Mouse (Mus musculus) spleen, postnatal 10 days (tissue): ENCODE results near the gene Tmem40.

Experiments used
- DNase-seq, 2 experiments: peaks; one replicate each; pipeline ENCODE4 v3.0.0; 2021 to 2022; ENCODE audit warnings: low spot score in 2 of 2

Tmem40 gene

DNA sequence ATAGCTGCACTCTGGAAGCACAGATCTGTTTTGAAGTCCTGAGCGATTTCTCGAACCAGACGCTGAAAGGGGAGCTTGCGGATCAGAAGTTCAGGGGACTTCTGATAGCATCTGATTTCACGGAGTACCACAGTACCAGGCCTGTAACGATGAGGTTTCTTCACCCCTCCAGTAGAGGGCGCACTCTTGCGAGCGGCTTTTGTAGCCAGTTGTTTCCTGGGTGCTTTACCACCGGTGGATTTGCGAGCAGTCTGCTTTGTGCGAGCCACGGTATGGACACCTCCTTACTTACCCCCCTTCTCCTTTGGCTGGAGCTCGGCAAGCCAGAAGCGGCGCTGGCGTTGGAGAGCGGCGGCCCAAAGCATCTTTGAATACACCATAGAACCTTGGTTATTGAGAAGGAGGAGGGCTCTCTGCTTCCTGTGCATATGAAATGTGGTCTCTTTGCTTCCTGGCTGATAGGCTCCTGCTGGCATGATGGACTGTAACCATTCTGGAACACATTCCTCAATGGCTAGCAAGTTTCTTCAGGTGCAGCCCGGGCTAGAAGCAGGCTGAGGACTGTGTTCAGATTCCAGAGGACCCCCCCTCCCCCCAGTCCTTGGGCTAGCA is 8.0 kb upstream of the Tmem40 start:
- no peak for DNase-seq

- no peak for DNase-seq
These were observed 6.0 kb upstream of the Tmem40 start for GRCm38 (mm10) chr6:115768207-115768606.

- no peak for DNase-seq
These were observed 5.1 kb upstream of the Tmem40 start for GRCm38 (mm10) chr6:115767357-115767756.

DNA sequence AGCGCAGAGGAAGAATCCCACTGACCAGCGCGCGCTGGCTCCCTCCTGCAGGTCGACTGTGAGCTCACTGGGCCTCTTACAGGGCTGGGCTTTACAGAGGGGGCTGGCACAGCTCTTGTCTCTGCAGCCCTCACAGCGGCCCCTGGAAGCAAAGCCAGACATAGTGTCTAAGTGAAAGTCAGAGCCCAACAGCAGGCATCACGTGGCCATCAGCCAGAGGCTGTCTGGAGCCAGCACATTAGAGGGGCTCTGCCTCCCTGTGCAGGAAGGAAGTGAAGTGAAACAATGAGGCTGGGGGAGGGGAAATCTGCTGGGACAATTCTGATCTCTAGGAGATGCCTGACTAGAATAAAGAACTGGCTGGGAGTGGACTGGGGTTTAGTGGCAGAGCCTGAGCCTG is 2.0 kb upstream of the Tmem40 start:
- DNase-seq: peak in 1 of 2 experiments; percentile 45

DNA sequence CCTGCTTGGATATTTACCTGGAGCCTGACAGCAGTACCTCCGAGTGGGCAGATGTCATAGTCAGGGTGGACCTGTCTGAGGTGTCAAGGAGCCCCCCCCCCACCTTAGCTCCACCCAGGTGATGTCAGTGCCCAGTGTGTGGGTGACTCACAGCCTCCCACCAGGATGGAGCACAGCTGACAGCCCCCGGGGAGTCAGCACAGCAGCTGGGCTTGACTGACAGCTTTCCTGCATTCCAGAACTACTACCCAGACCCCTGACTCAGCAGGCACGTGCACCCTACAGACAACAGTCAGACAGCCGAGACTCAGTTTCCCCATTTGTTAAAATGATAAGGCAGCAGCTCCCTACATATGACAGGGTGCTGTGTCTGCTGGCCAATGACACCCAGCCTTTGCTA is 1.2 kb downstream of the Tmem40 start:
- DNase-seq: no peak

GRCm38 (mm10) chr6:115760137-115760536 is 2.1 kb downstream of the Tmem40 start:
- DNase-seq: no peak

- no peak for DNase-seq
These were observed 2.7 kb downstream of the Tmem40 start for GRCm38 (mm10) chr6:115759461-115759860.

- DNase-seq: peak; percentile 49 to 68
These were observed 3.2 kb downstream of the Tmem40 start for GRCm38 (mm10) chr6:115758981-115759435.

- no peak for DNase-seq
These were observed 6.7 kb downstream of the Tmem40 start for GRCm38 (mm10) chr6:115755536-115755935.

- DNase-seq: no peak
These were observed 15.9 kb downstream of the Tmem40 start for GRCm38 (mm10) chr6:115746326-115746725.

GRCm38 (mm10) chr6:115743569-115743968 is 18.6 kb downstream of the Tmem40 start:
- DNase-seq: peak; percentile 20 to 69

DNA sequence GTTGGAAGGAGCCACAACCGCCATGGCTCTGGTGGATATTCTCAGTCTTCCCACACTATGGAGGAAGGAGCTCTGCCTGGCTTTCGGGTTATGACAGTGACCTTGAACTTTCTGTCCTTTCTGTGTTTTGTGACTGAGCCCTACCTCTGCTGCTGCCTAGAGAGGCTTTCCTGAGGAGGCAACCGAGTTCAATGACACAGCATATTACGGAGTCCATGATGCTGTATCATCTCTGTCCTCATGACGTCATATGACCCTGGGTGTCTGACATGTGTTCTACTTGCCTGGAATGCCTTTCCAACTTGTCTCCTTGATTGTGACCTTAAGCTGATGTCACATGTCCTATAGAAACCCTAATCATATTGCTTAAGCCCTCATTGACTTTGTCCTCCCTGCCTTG is 23.2 kb downstream of the Tmem40 start:
- DNase-seq: no peak

DNA sequence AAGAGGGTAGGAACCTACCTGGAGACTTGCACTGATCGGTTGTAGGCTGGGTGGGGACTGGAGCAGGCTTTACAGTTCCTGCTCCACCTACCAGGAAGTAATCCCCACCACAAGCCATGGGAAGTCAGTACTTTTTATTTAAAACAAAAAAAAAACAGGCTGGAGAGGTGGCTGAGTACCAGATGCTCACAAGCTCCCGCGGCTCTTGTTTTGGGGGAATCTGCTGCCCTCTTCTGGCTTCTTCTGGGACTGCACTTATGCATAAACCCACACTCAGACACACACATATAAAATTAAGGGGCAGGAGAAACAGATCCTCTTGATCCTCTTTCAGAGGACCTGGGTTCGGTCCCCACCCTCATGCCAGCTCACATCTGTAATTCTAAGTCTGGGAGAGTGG is 27.3 kb downstream of the Tmem40 start:
- peak in 1 of 2 experiments; percentile 60 for DNase-seq

DNA sequence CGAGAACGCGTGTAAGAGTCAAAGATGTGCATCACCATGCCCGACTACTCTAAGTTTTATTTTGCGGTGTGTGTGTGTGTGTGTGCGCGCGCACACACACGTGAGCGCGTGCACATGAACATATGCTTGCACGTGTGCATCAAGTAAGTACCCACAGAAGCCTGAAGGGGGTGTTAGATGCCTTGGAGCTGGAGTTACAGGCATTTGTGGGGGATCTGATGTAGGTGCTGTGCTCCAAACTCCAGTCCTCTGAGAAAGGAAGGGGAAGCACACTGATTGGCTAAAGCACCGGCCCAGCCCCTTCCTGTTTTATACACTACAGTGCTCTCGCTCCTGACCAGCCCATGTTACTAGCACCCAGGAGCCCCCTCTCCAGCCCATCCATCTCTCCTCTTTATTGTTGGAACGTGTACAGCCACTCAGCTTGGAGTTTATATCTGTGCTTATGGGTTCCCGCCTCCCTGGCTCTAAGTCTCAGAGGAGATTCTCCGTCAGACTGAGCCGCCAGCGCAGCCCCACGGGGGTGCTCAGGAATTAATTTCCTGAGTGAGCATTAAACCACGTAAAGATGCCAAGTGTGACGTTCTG is 29.8 kb downstream of the Tmem40 start:
- DNase-seq: no peak

- no peak for DNase-seq
These were observed 31.5 kb downstream of the Tmem40 start for GRCm38 (mm10) chr6:115730560-115731342.

DNA sequence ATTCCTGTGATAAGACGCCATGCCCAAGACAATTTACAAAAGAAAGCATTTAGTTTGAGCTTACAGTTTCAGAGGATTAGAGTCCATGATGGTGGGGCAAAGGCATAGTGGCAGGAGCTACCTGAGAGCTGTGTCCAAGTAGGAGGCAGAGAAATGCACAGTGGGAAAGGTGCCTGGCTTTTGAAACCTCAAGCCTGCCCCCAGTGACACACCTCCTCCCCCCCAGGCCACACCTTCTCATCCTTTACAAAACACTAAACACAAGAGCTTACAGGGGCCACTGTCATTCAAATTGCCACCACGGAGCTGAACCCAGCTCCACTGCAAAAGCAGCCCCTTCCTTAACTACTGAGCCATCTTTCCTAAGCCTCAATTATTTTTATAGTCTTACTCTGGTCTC is 34.6 kb downstream of the Tmem40 start:
- no peak for DNase-seq

DNA sequence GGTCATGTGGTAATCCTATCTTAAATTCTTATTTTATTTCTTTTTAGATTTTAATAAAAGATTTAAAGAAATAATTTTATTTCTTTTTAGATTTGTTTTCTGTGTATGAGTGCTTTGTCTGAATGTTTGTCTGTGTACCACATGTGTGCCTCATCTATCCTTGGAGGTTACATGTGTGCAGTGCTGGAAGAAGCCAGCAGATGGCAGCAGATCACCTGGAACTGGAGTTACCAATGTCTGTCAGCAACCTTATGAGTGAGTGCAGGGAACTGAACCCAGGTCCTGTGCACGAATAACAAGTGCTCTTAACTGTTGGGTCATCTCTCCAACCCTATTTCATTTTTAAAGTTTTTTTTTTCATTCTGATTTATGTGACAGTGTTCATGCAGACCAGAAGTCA is 35.1 kb downstream of the Tmem40 start:
- DNase-seq: peak; percentile 48 to 75

DNA sequence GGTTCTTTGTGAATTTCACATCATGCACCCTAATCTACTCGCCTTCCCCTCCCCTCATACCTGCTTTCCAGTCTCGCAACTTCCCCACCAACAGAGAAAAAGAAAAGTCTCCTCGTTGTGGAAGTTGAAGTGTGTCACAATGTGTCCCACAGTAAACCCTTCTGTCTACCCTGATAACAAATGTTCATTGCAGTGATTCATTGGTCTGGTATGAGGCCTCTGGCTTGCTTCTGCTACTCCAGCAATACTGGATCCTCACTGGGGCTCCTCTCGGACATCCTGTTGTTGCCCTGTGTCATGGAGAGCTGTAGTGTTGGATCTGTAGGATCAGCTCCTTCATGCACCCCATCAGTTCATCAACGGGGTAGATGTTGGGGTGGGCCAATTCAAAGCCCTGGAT is 40.0 kb downstream of the Tmem40 start:
- DNase-seq: no peak

DNA sequence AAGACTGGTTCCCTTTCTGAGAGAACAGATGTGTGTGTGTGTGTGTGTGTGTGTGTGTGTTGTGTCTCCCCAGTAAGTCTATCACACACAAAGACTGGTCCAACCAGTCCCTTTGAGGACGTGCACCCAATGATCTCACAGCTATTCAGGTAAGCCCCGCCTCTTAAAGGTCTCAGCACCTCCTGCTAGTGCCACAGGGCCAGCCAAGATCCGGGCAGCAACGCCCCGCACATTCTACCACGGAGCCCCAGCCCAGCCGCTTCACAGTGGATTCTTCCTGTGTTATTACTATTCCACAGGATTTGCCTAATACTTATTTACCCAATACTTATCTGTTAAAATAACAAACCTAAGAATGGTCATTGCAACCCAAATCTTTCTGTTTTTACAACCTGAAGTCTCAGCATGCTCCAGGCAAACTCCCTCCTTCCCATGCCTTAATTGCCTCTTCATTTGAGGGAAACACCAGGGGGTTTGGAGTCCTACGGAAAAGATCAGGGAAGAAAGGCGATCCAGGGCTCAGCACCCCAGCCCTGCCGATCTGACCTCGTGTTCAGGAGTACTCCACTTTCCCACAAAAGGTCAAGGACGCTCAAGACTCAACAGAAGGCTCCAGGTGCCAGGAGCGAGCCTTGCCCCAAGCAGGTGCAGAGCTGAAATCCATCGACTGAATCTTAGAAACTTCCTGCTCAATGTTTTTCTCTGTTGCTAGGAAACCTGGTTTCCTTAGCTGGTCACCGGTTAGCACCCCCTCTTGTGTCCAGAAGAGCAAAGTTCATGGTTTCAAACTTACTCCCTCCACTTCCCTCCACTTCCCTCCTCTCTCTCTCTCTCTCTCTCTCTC is 44.3 kb downstream of the Tmem40 start:
- DNase-seq: peak in 1 of 2 experiments; percentile 54

- no peak for DNase-seq
These were observed 45.0 kb downstream of the Tmem40 start for GRCm38 (mm10) chr6:115717101-115717652.

DNA sequence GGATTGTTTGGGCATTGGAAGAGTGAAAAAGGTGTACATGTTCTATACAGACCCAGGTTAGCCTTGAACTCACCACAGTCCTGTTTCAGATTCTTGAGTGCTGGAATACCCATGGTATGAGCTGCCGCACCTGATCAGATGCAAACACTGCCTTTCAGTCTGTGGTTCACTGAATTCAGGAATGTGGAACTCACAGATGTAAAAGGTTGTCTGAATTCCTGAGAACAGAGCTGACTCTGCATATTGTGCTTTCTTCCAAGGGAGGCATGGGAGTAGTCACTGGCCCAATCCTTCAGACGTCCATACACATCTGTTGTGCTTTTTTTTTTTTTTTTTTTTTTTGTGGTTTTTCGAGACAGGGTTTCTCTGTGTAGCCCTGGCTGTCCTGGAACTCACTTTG is 50.9 kb downstream of the Tmem40 start:
- DNase-seq: no peak

- DNase-seq: no peak
These were observed 59.3 kb downstream of the Tmem40 start for GRCm38 (mm10) chr6:115702901-115703300.
